12 mouse cellular contexts compared by ENCODE assay signal in genomic region chr6:31319431-31319830, GRCm38 (mm10).
"Had no signal": no experiment of that assay in that cellular context is flagged by ENCODE, and none has a peak within 500 bp of the region (broad histone marks: within the 10 kb centered on the region; RNA-seq: fewer than 3 reads in every experiment).

No protein-coding gene starts in this region.

- DNase-seq: layer of hippocampus, adult 9-11 months; layer of hippocampus, postnatal 36 days; lung, adult 18-20 months; right cerebral cortex, postnatal 4 days; thymus, adult 2 months; thymus, postnatal 36 days had no signal

- H3K27ac ChIP-seq: limb, embryonic 15.5 days; liver, embryonic 14.5 days; midbrain, embryonic 15.5 days; neural tube, embryonic 12.5 days; stomach, embryonic 15.5 days had no signal

- H3K27me3 ChIP-seq: kidney, embryonic 15.5 days; limb, embryonic 15.5 days; midbrain, embryonic 15.5 days; neural tube, embryonic 12.5 days; stomach, embryonic 15.5 days had no signal

- H3K36me3 ChIP-seq: kidney, embryonic 15.5 days; limb, embryonic 15.5 days; midbrain, embryonic 15.5 days; neural tube, embryonic 12.5 days; stomach, embryonic 15.5 days had no signal

- H3K4me3 ChIP-seq: kidney, embryonic 15.5 days; limb, embryonic 15.5 days; midbrain, embryonic 15.5 days; neural tube, embryonic 12.5 days; stomach, embryonic 15.5 days had no signal
